9 mouse cellular contexts compared by ENCODE assay signal in genomic region chr8:86713407-86714188, GRCm38 (mm10). TPM values are rescaled to one million over a fixed set of nuclear protein-coding genes. Genes with fewer than 3 reads are reported as not detected.
DNase-seq lines count a peak whose midpoint lies in the region; ATAC-seq and TF ChIP-seq lines count a peak whose summit lies in the region.
"Had no signal": no experiment of that assay in that cellular context is flagged by ENCODE, and none has a peak within 500 bp of the region (broad histone marks: within the 10 kb centered on the region; RNA-seq: fewer than 3 reads in every experiment).

No protein-coding gene starts in this region.

- 75% methylated on average over 14 of the region's 14 CpGs for WGBS in intestine, postnatal 0 days
- 78% methylated on average over 14 of the region's 14 CpGs for WGBS in kidney, adult 2 months

- H3K9me3 ChIP-seq in intestine, postnatal 0 days (ENCODE audit: control insufficient read depth) = no peaks in the 10 kb centered on the region
- H3K9me3 ChIP-seq: megakaryocyte, embryonic 14.5 days had no signal

- H3K79me2 ChIP-seq in myocyte (ENCODE audit: control insufficient read depth, insufficient read depth) = no peaks in the 10 kb centered on the region

- ATAC-seq in intestine, postnatal 0 days = no peak
- ATAC-seq in erythroblast, adult 5-6 weeks (replicated peaks; ENCODE audit: low FRiP score, poor library complexity, severe bottlenecking) = no peak
- ATAC-seq in megakaryocyte, adult 5-6 weeks (ENCODE audit: poor library complexity, severe bottlenecking) = no peak

- no peak overlapping the region; the same call in 1 of the 2 replicates for H3K4me3 ChIP-seq in layer of hippocampus, adult 2 months
- no peak overlapping the region for H3K4me3 ChIP-seq in myocyte
- H3K4me3 ChIP-seq in intestine, postnatal 0 days (ENCODE audit: low read depth, low read length) = no peak overlapping the region
- H3K4me3 ChIP-seq in kidney, adult 2 months (ENCODE audit: insufficient read depth, low read depth, low read length) = no peak overlapping the region
- H3K4me3 ChIP-seq: megakaryocyte, embryonic 14.5 days had no signal

- no peak overlapping the region for H3ac ChIP-seq in myocyte (ENCODE audit: control insufficient read depth, insufficient read length)

- peak overlapping the region; percentile 95 for H3K27ac ChIP-seq in layer of hippocampus, adult 2 months
- no peak overlapping the region for H3K27ac ChIP-seq in intestine, postnatal 0 days (ENCODE audit: low read depth, low read length)
- H3K27ac ChIP-seq in kidney, adult 2 months (ENCODE audit: insufficient read depth, low read depth, low read length) = no peak overlapping the region

- no peaks in the 10 kb centered on the region for H3K27me3 ChIP-seq in myocyte (ENCODE audit: control insufficient read depth, insufficient read depth, insufficient read length)
- no peaks in the 10 kb centered on the region for H3K27me3 ChIP-seq in intestine, postnatal 0 days (replicated peaks; ENCODE audit: control insufficient read depth, insufficient read depth, low read length)
- no peaks in the 10 kb centered on the region for H3K27me3 ChIP-seq in kidney, adult 2 months (replicated peaks; ENCODE audit: control insufficient read depth, insufficient read depth, low read length)
- H3K27me3 ChIP-seq: megakaryocyte, embryonic 14.5 days had no signal

- peaks cover 20% of the 10 kb centered on the region for H3K36me3 ChIP-seq in myocyte (ENCODE audit: control insufficient read depth, insufficient read depth)
- H3K36me3 ChIP-seq in intestine, postnatal 0 days (ENCODE audit: control insufficient read depth, insufficient read depth) = peaks cover 59% of the 10 kb centered on the region
- peaks cover 6% of the 10 kb centered on the region for H3K36me3 ChIP-seq in kidney, adult 2 months (ENCODE audit: control insufficient read depth, insufficient read depth, low read length)

- no peak for TF ChIP-seq POLR2A in myocyte (IDR thresholded peaks at IDR 0.05; ENCODE audit: insufficient read length, low read depth)
- no peak for TF ChIP-seq POLR2A in kidney, adult 2 months (IDR thresholded peaks at IDR 0.05; ENCODE audit: low read depth, low read length)

- H3K4me2 ChIP-seq in myocyte (ENCODE audit: low read depth) = no peak overlapping the region
- H3K4me2 ChIP-seq in intestine, postnatal 0 days (replicated peaks; ENCODE audit: low read depth) = no peak overlapping the region

- no peak for TF ChIP-seq CTCF in layer of hippocampus, adult 2 months (conservative IDR thresholded peaks at IDR 0.05)
- no peak for TF ChIP-seq CTCF in intestine, postnatal 0 days (IDR thresholded peaks at IDR 0.05; ENCODE audit: low read depth)
- TF ChIP-seq CTCF in kidney, adult 2 months (conservative IDR thresholded peaks at IDR 0.05; ENCODE audit: insufficient read depth, insufficient read length, low read depth, low read length) = no peak

- no peak overlapping the region for H3K9ac ChIP-seq in intestine, postnatal 0 days (ENCODE audit: low read depth, low read length)

- no peaks in the 10 kb centered on the region for H3K4me1 ChIP-seq in intestine, postnatal 0 days (replicated peaks; ENCODE audit: control insufficient read depth, insufficient read depth, low read length)
- H3K4me1 ChIP-seq in kidney, adult 2 months (ENCODE audit: control insufficient read depth, insufficient read depth, low read length) = no peaks in the 10 kb centered on the region

- peak; percentile 41 for DNase-seq in cerebellum, adult 8-10 months
- DNase-seq in embryo, embryonic 11.5 days (ENCODE audit: low read depth, low spot score) = peak; percentile 20
- DNase-seq in layer of hippocampus, adult 2 months (ENCODE audit: low spot score in 2 of 2) = peak; percentile 87 to 92
- no peak for DNase-seq in kidney, adult 2 months

TF ChIP-seq in myocyte, 11 proteins besides CTCF, POLR2A, EP300 and RAD21:
- TF ChIP-seq CEBPB (IDR thresholded peaks at IDR 0.05; ENCODE audit: insufficient read depth, poor library complexity, severe bottlenecking) (no peak), POLR2AphosphoS2 (IDR thresholded peaks at IDR 0.05; ENCODE audit: insufficient read length, low read depth) (peak; percentile 56)

RNA-seq across cellular contexts. Expression of gene Gm10638, which starts 31.9 kb away (rescaled TPM):
- 1 to 10 TPM; 2.5 to 3.2 TPM for total RNA-seq in layer of hippocampus, adult 2 months (2021)
- 1.2 TPM for polyA plus RNA-seq in myocyte (2012; fragmentation: generic; extraction: Trizol)
- 3.5 and 4.3 TPM in 2 replicates for polyA plus RNA-seq in intestine, postnatal 0 days (2015; fragmentation: Nextera tagmentation; extraction: Ambion mirVana)
- total RNA-seq in erythroblast, adult 5-6 weeks (2015; ENCODE audit: low replicate concordance) = not detected in 2 replicates
- not detected in 2 replicates for total RNA-seq in erythroblast, adult 5-6 weeks (2017; ENCODE audit: low replicate concordance)
- polyA plus RNA-seq in kidney, adult 2 months (2012; rRNA removed) = 1.5 and 2.2 TPM in 2 replicates
- total RNA-seq in megakaryocyte, adult 5-6 weeks (2015) = not detected in 2 replicates
- not detected in 2 replicates for total RNA-seq in megakaryocyte, adult 5-6 weeks (2017)

RNA-seq across cellular contexts. Expression of gene Siah1a, which starts 32.1 kb away (rescaled TPM):
- total RNA-seq in layer of hippocampus, adult 2 months (2021) = 10 to 100 TPM; 31.8 to 35.8 TPM
- 12.0 TPM for polyA plus RNA-seq in myocyte (2012; fragmentation: generic; extraction: Trizol)
- polyA plus RNA-seq in intestine, postnatal 0 days (2015; fragmentation: Nextera tagmentation; extraction: Ambion mirVana) = 26.3 and 26.5 TPM in 2 replicates
- total RNA-seq in erythroblast, adult 5-6 weeks (2015; ENCODE audit: low replicate concordance) = 21.1 and 34.4 TPM in 2 replicates
- total RNA-seq in erythroblast, adult 5-6 weeks (2017; ENCODE audit: low replicate concordance) = 32.7 and 42.7 TPM in 2 replicates
- polyA plus RNA-seq in kidney, adult 2 months (2012; rRNA removed) = 18.4 and 19.8 TPM in 2 replicates
- 14.2 and 16.3 TPM in 2 replicates for total RNA-seq in megakaryocyte, adult 5-6 weeks (2015)
- total RNA-seq in megakaryocyte, adult 5-6 weeks (2017) = 14.6 and 15.2 TPM in 2 replicates
